Mouse (Mus musculus): ENCODE results near the gene Rin2. TPM values are rescaled to one million over a fixed set of nuclear protein-coding genes. Genes with fewer than 3 reads are reported as not detected.

Rin2 gene
- polyA plus RNA-seq, 1 experiment from 2014 or later: 21.4 TPM

- peaks cover 2% of the 10 kb centered on the region; the same call in 1 of the 2 replicates for H3K4me1 ChIP-seq
- no peaks in the 10 kb centered on the region for H3K36me3 ChIP-seq
- no peaks in the 10 kb centered on the region for H3K9me3 ChIP-seq (replicated peaks)
- H3K4me2 ChIP-seq (replicated peaks): no peak overlapping the region
- no peak overlapping the region for H3K4me3 ChIP-seq
- WGBS: 86% methylated on average over 12 of the region's 12 CpGs
- H3K9ac ChIP-seq: no peak overlapping the region
- no peaks in the 10 kb centered on the region for H3K27me3 ChIP-seq
- no peak overlapping the region for H3K27ac ChIP-seq
- ATAC-seq (ENCODE audit: low FRiP score): no peak
Measured at GRCm38 (mm10) chr2:145840910-145841870, 166.2 kb downstream of the Rin2 start.

- 93% methylated on average over 6 of the region's 6 CpGs for WGBS
Measured at GRCm38 (mm10) chr2:145843322-145843721, 168.3 kb downstream of the Rin2 start.

GRCm38 (mm10) chr2:145846595-145846994 is 171.6 kb downstream of the Rin2 start:
- no peak overlapping the region for H3K4me2 ChIP-seq (replicated peaks)
- peaks cover 10% of the 10 kb centered on the region; the same call in 1 of the 2 replicates for H3K4me1 ChIP-seq
- WGBS: 86% methylated on average over 3 of the region's 3 CpGs
- no peaks in the 10 kb centered on the region for H3K27me3 ChIP-seq
- H3K9ac ChIP-seq: no peak overlapping the region
- H3K27ac ChIP-seq: no peak overlapping the region
- H3K9me3 ChIP-seq (replicated peaks): no peaks in the 10 kb centered on the region
- no peaks in the 10 kb centered on the region; the same call in 1 of the 2 replicates for H3K36me3 ChIP-seq
- no peak overlapping the region for H3K4me3 ChIP-seq
- ATAC-seq (ENCODE audit: low FRiP score): no peak

More at GRCm38 (mm10) chr2:145843322-145843721, 168.3 kb downstream of the Rin2 start:
- Histone ChIP-seq H3K9ac (no peak overlapping the region), H3K36me3 (no peaks in the 10 kb centered on the region; the same call in 1 of the 2 replicates), H3K27me3 (no peaks in the 10 kb centered on the region), H3K4me3 (no peak overlapping the region), H3K9me3 (replicated peaks) (no peaks in the 10 kb centered on the region), H3K27ac (no peak overlapping the region), H3K4me2 (replicated peaks) (no peak overlapping the region), H3K4me1 (peaks cover 2% of the 10 kb centered on the region; the same call in 1 of the 2 replicates)
- ATAC-seq (ENCODE audit: low FRiP score): no peak

- Histone ChIP-seq H3K4me1 (peaks cover 10% of the 10 kb centered on the region; the same call in 1 of the 2 replicates), H3K4me3 (no peak overlapping the region), H3K36me3 (no peaks in the 10 kb centered on the region; the same call in 1 of the 2 replicates), H3K27me3 (no peaks in the 10 kb centered on the region), H3K4me2 (replicated peaks) (no peak overlapping the region), H3K9me3 (replicated peaks) (no peaks in the 10 kb centered on the region), H3K27ac (no peak overlapping the region), H3K9ac (no peak overlapping the region)
- 77% methylated on average over 10 of the region's 10 CpGs for WGBS
- ATAC-seq (ENCODE audit: low FRiP score): no peak
Measured at GRCm38 (mm10) chr2:145849170-145849905, 174.3 kb downstream of the Rin2 start.

- H3K36me3 ChIP-seq: no peaks in the 10 kb centered on the region; the same call in 1 of the 2 replicates
- ATAC-seq (ENCODE audit: low FRiP score): no peak
- no peaks in the 10 kb centered on the region for H3K9me3 ChIP-seq (replicated peaks)
- 37% methylated on average over 4 of the region's 4 CpGs for WGBS
- no peak overlapping the region for H3K4me2 ChIP-seq (replicated peaks)
- no peaks in the 10 kb centered on the region for H3K27me3 ChIP-seq
- no peak overlapping the region for H3K9ac ChIP-seq
- H3K4me3 ChIP-seq: no peak overlapping the region
- H3K4me1 ChIP-seq: peaks cover 10% of the 10 kb centered on the region; the same call in 1 of the 2 replicates
- no peak overlapping the region for H3K27ac ChIP-seq
Measured at GRCm38 (mm10) chr2:145850779-145851178, 175.8 kb downstream of the Rin2 start.

GRCm38 (mm10) chr2:145855831-145856230 is 180.8 kb downstream of the Rin2 start:
- Histone ChIP-seq H3K4me2 (replicated peaks) (no peak overlapping the region), H3K27ac (no peak overlapping the region), H3K9ac (no peak overlapping the region), H3K27me3 (no peaks in the 10 kb centered on the region), H3K4me1 (peaks cover 17% of the 10 kb centered on the region), H3K4me3 (no peak overlapping the region), H3K36me3 (no peaks in the 10 kb centered on the region), H3K9me3 (replicated peaks) (no peaks in the 10 kb centered on the region)
- WGBS: 91% methylated on average over 9 of the region's 9 CpGs
- ATAC-seq (ENCODE audit: low FRiP score): no peak

GRCm38 (mm10) chr2:145857864-145858263 is 182.8 kb downstream of the Rin2 start:
- WGBS: 74% methylated on average over 8 of the region's 8 CpGs

GRCm38 (mm10) chr2:145859442-145859931 is 184.5 kb downstream of the Rin2 start:
- WGBS: 44% methylated on average over 7 of the region's 7 CpGs
- Histone ChIP-seq H3K9ac (peak overlapping the region; percentile 48; the same call in 1 of the 2 replicates), H3K4me3 (no peak overlapping the region), H3K27me3 (no peaks in the 10 kb centered on the region), H3K27ac (peak overlapping the region; percentile 86), H3K4me2 (replicated peaks) (peak overlapping the region; percentile 59), H3K36me3 (no peaks in the 10 kb centered on the region), H3K9me3 (replicated peaks) (no peaks in the 10 kb centered on the region), H3K4me1 (peaks cover 26% of the 10 kb centered on the region)
- ATAC-seq (ENCODE audit: low FRiP score): peak; percentile 32

More at GRCm38 (mm10) chr2:145857864-145858263, 182.8 kb downstream of the Rin2 start:
- H3K4me2 ChIP-seq (replicated peaks): no peak overlapping the region
- no peaks in the 10 kb centered on the region for H3K36me3 ChIP-seq
- ATAC-seq (ENCODE audit: low FRiP score): no peak
- H3K27me3 ChIP-seq: no peaks in the 10 kb centered on the region
- peaks cover 26% of the 10 kb centered on the region for H3K4me1 ChIP-seq
- no peaks in the 10 kb centered on the region for H3K9me3 ChIP-seq (replicated peaks)
- no peak overlapping the region for H3K9ac ChIP-seq
- H3K27ac ChIP-seq: no peak overlapping the region
- no peak overlapping the region for H3K4me3 ChIP-seq

GRCm38 (mm10) chr2:145859932-145860801 is 185.2 kb downstream of the Rin2 start:
- WGBS: 7% methylated on average over 40 of the region's 40 CpGs
- Histone ChIP-seq H3K9ac (peak overlapping the region; percentile 48), H3K27me3 (no peaks in the 10 kb centered on the region), H3K4me2 (replicated peaks) (peak overlapping the region; percentile 59), H3K9me3 (replicated peaks) (no peaks in the 10 kb centered on the region), H3K4me1 (peaks cover 26% of the 10 kb centered on the region), H3K36me3 (no peaks in the 10 kb centered on the region), H3K4me3 (peak overlapping the region; percentile 38), H3K27ac (peak overlapping the region; percentile 86)
- ATAC-seq (ENCODE audit: low FRiP score): peak; percentile 89

GRCm38 (mm10) chr2:145861193-145862123 is 186.4 kb downstream of the Rin2 start:
- no peaks in the 10 kb centered on the region for H3K9me3 ChIP-seq (replicated peaks)
- ATAC-seq (ENCODE audit: low FRiP score): no peak
- WGBS: 58% methylated on average over 8 of the region's 8 CpGs
- peaks cover 26% of the 10 kb centered on the region for H3K4me1 ChIP-seq
- H3K27ac ChIP-seq: peak overlapping the region; percentile 86
- peak overlapping the region; percentile 59 for H3K4me2 ChIP-seq (replicated peaks)
- H3K4me3 ChIP-seq: peak overlapping the region; percentile 38
- H3K36me3 ChIP-seq: no peaks in the 10 kb centered on the region
- H3K9ac ChIP-seq: 0 out of 2 replicates have a peak overlapping the region, but pooled peaks have one; percentile 48
- H3K27me3 ChIP-seq: no peaks in the 10 kb centered on the region

Measured in hindbrain, embryonic 12.5 days (tissue).